In genomic region chr12:73332701-73333100, GRCm38 (mm10) we compare ENCODE assay signal across 26 mouse cellular contexts. TPM values are rescaled to one million over a fixed set of nuclear protein-coding genes. Genes with fewer than 3 reads are reported as not detected.
DNase-seq lines count a peak whose midpoint lies in the region; ATAC-seq and TF ChIP-seq lines count a peak whose summit lies in the region.
"Had no signal": no experiment of that assay in that cellular context is flagged by ENCODE, and none has a peak within 500 bp of the region (broad histone marks: within the 10 kb centered on the region; RNA-seq: fewer than 3 reads in every experiment).

No protein-coding gene starts in this region.

- peak; percentile 22; the same call in 1 of the 2 replicates for ATAC-seq in limb, embryonic 13.5 days (ENCODE audit: low FRiP score, low read depth)
- 0 out of 2 replicates have a peak, but pooled peaks have one; percentile 37 for ATAC-seq in embryonic facial prominence, embryonic 13.5 days (ENCODE audit: insufficient number of reproducible peaks, insufficient read depth, low FRiP score, low TSS enrichment, low read depth)
- ATAC-seq in limb, embryonic 14.5 days (ENCODE audit: low FRiP score, low read depth) = no peak
- ATAC-seq: activated CD4-positive, CD25-positive, alpha-beta regulatory T cell, adult 4 months; CD4-positive, CD25-positive, alpha-beta regulatory T cell, adult 4 months; forebrain, embryonic 13.5 days; forebrain, embryonic 16.5 days; hindbrain, embryonic 16.5 days; intestine, embryonic 15.5 days had no signal

- WGBS in limb, embryonic 13.5 days = 20% methylated on average over 4 of the region's 4 CpGs
- 54% methylated on average over 4 of the region's 4 CpGs for WGBS in limb, embryonic 10.5 days
- 16% methylated on average over 4 of the region's 4 CpGs for WGBS in embryonic facial prominence, embryonic 13.5 days
- 24% methylated on average over 4 of the region's 4 CpGs for WGBS in limb, embryonic 14.5 days

- TF ChIP-seq POLR2A in limb, embryonic 14.5 days (IDR thresholded peaks at IDR 0.05; ENCODE audit: borderline replicate concordance, extremely low read depth, insufficient read depth, insufficient read length) = no peak

- peaks cover 11% of the 10 kb centered on the region for H3K27me3 ChIP-seq in limb, embryonic 13.5 days
- H3K27me3 ChIP-seq in limb, embryonic 10.5 days (ENCODE audit: low read depth, poor library complexity, severe bottlenecking) = no peaks in the 10 kb centered on the region
- H3K27me3 ChIP-seq in embryonic facial prominence, embryonic 13.5 days = peaks cover 10% of the 10 kb centered on the region; the same call in 1 of the 2 replicates
- H3K27me3 ChIP-seq in limb, embryonic 14.5 days (ENCODE audit: control insufficient read depth, insufficient read depth, low read length) = peaks cover 6% of the 10 kb centered on the region; the same call in 1 of the 2 replicates
- H3K27me3 ChIP-seq: forebrain, embryonic 13.5 days; heart, embryonic 12.5 days; heart, embryonic 15.5 days; hindbrain, embryonic 13.5 days; intestine, embryonic 15.5 days had no signal

- no peak overlapping the region for H3K27ac ChIP-seq in limb, embryonic 13.5 days
- H3K27ac ChIP-seq in limb, embryonic 10.5 days = no peak overlapping the region
- no peak overlapping the region for H3K27ac ChIP-seq in embryonic facial prominence, embryonic 13.5 days
- no peak overlapping the region for H3K27ac ChIP-seq in limb, embryonic 14.5 days (replicated peaks; ENCODE audit: low read depth, low read length)
- H3K27ac ChIP-seq: forebrain, embryonic 10.5 days; heart, embryonic 15.5 days; hindbrain, embryonic 10.5 days; intestine, embryonic 15.5 days had no signal

- H3K9ac ChIP-seq in limb, embryonic 13.5 days = no peak overlapping the region
- no peak overlapping the region for H3K9ac ChIP-seq in embryonic facial prominence, embryonic 13.5 days
- no peak overlapping the region for H3K9ac ChIP-seq in limb, embryonic 14.5 days (ENCODE audit: low read depth, low read length, severe bottlenecking)
- H3K9ac ChIP-seq: forebrain, embryonic 13.5 days; heart, embryonic 12.5 days; heart, embryonic 15.5 days; hindbrain, embryonic 13.5 days; intestine, embryonic 15.5 days had no signal

- H3K9me3 ChIP-seq in limb, embryonic 13.5 days = no peaks in the 10 kb centered on the region
- no peaks in the 10 kb centered on the region for H3K9me3 ChIP-seq in limb, embryonic 10.5 days (replicated peaks)
- H3K9me3 ChIP-seq in embryonic facial prominence, embryonic 13.5 days = no peaks in the 10 kb centered on the region
- H3K9me3 ChIP-seq in limb, embryonic 14.5 days (ENCODE audit: control insufficient read depth, low read length) = no peaks in the 10 kb centered on the region
- H3K9me3 ChIP-seq: forebrain, embryonic 10.5 days; forebrain, embryonic 13.5 days; heart, embryonic 12.5 days; heart, embryonic 15.5 days; hindbrain, embryonic 10.5 days; hindbrain, embryonic 13.5 days; intestine, embryonic 15.5 days had no signal

- no peak overlapping the region for H3K4me3 ChIP-seq in limb, embryonic 13.5 days
- H3K4me3 ChIP-seq in limb, embryonic 10.5 days = no peak overlapping the region
- no peak overlapping the region for H3K4me3 ChIP-seq in embryonic facial prominence, embryonic 13.5 days
- no peak overlapping the region for H3K4me3 ChIP-seq in limb, embryonic 14.5 days (replicated peaks; ENCODE audit: low read length)
- H3K4me3 ChIP-seq: forebrain, embryonic 10.5 days; forebrain, embryonic 13.5 days; heart, embryonic 12.5 days; heart, embryonic 15.5 days; hindbrain, embryonic 10.5 days; hindbrain, embryonic 13.5 days; intestine, embryonic 15.5 days had no signal

- peaks cover 39% of the 10 kb centered on the region for H3K4me1 ChIP-seq in limb, embryonic 13.5 days
- H3K4me1 ChIP-seq in limb, embryonic 10.5 days = peaks cover 47% of the 10 kb centered on the region
- H3K4me1 ChIP-seq in embryonic facial prominence, embryonic 13.5 days = peaks cover 30% of the 10 kb centered on the region
- H3K4me1 ChIP-seq in limb, embryonic 14.5 days (ENCODE audit: control insufficient read depth, insufficient read depth, low read length) = peaks cover 26% of the 10 kb centered on the region
- H3K4me1 ChIP-seq: intestine, embryonic 15.5 days had no signal

- no peak for DNase-seq in limb, embryonic 10.5 days (ENCODE audit: low spot score)
- DNase-seq in limb, embryonic 14.5 days (ENCODE audit: low spot score) = peak; percentile 71
- DNase-seq in kidney, postnatal 10 days = no peak
- DNase-seq in thymus, postnatal 10 days (ENCODE audit: low spot score in 2 of 2) = no peak
- DNase-seq: adrenal gland, postnatal 10 days; adrenal gland, postnatal 36 days; cerebellum, adult 18-20 months; cerebellum, adult 9-10 months; cerebellum, postnatal 14 days; gastrocnemius, postnatal 10 days; gastrocnemius, postnatal 36 days; heart, postnatal 10 days; heart, postnatal 36 days had no signal

- H3K36me3 ChIP-seq in limb, embryonic 13.5 days = peaks cover 3% of the 10 kb centered on the region; the same call in 1 of the 2 replicates
- H3K36me3 ChIP-seq in limb, embryonic 10.5 days = no peaks in the 10 kb centered on the region
- no peaks in the 10 kb centered on the region for H3K36me3 ChIP-seq in embryonic facial prominence, embryonic 13.5 days
- H3K36me3 ChIP-seq in limb, embryonic 14.5 days (ENCODE audit: control insufficient read depth, insufficient read depth, low read length) = no peaks in the 10 kb centered on the region
- H3K36me3 ChIP-seq: forebrain, embryonic 10.5 days; heart, embryonic 12.5 days; heart, embryonic 15.5 days; hindbrain, embryonic 10.5 days; hindbrain, embryonic 13.5 days; intestine, embryonic 15.5 days had no signal

- no peak overlapping the region for H3K4me2 ChIP-seq in limb, embryonic 13.5 days (replicated peaks)
- no peak overlapping the region for H3K4me2 ChIP-seq in embryonic facial prominence, embryonic 13.5 days
- H3K4me2 ChIP-seq in limb, embryonic 14.5 days (replicated peaks; ENCODE audit: low read depth, low read length, severe bottlenecking) = no peak overlapping the region
- H3K4me2 ChIP-seq: forebrain, embryonic 13.5 days; heart, embryonic 12.5 days; heart, embryonic 15.5 days; hindbrain, embryonic 13.5 days; intestine, embryonic 15.5 days had no signal

RNA-seq across cellular contexts. Expression of gene Slc38a6, which starts 46.1 kb away (rescaled TPM):
- polyA plus RNA-seq in limb, embryonic 13.5 days (2015; fragmentation: Nextera tagmentation; extraction: Ambion mirVana) = 11.0 and 14.1 TPM in 2 replicates
- polyA plus RNA-seq in limb, embryonic 10.5 days (2016; fragmentation: Nextera tagmentation; extraction: Ambion mirVana) = 8.6 and 10.8 TPM in 2 replicates
- polyA plus RNA-seq in embryonic facial prominence, embryonic 13.5 days (2015; fragmentation: Nextera tagmentation; extraction: Ambion mirVana) = 10.9 and 13.7 TPM in 2 replicates
- polyA plus RNA-seq in limb, embryonic 14.5 days (2012; rRNA removed) = 37.6 and 47.3 TPM in 2 replicates
- 13.1 and 17.2 TPM in 2 replicates for polyA plus RNA-seq in limb, embryonic 14.5 days (2014; fragmentation: Nextera tagmentation; extraction: Ambion mirVana)

RNA-seq across cellular contexts. Expression of gene Trmt5, which starts 46.2 kb away (rescaled TPM):
- polyA plus RNA-seq in limb, embryonic 13.5 days (2015; fragmentation: Nextera tagmentation; extraction: Ambion mirVana) = 17.2 and 20.1 TPM in 2 replicates
- polyA plus RNA-seq in limb, embryonic 10.5 days (2016; fragmentation: Nextera tagmentation; extraction: Ambion mirVana) = 23.3 and 24.5 TPM in 2 replicates
- 17.3 and 18.9 TPM in 2 replicates for polyA plus RNA-seq in embryonic facial prominence, embryonic 13.5 days (2015; fragmentation: Nextera tagmentation; extraction: Ambion mirVana)
- polyA plus RNA-seq in limb, embryonic 14.5 days (2012; rRNA removed) = 14.1 and 15.3 TPM in 2 replicates
- 14.5 and 16.6 TPM in 2 replicates for polyA plus RNA-seq in limb, embryonic 14.5 days (2014; fragmentation: Nextera tagmentation; extraction: Ambion mirVana)
